29 mouse cellular contexts compared by ENCODE assay signal in genomic region chr16:92998689-92999088, GRCm38 (mm10).
A peak's percentile ranks its signal among the peaks of the same experiment; 100 is the strongest.
DNase-seq lines count a peak whose midpoint lies in the region; ATAC-seq and TF ChIP-seq lines count a peak whose summit lies in the region.
"Had no signal": no experiment of that assay in that cellular context is flagged by ENCODE, and none has a peak within 500 bp of the region (broad histone marks: within the 10 kb centered on the region; RNA-seq: fewer than 3 reads in every experiment).

No protein-coding gene starts in this region.

- no peaks in the 10 kb centered on the region for H3K27me3 ChIP-seq in embryonic facial prominence, embryonic 14.5 days (replicated peaks; ENCODE audit: control insufficient read depth, insufficient read depth, low read length)
- H3K27me3 ChIP-seq in embryonic facial prominence, embryonic 10.5 days (replicated peaks; ENCODE audit: low read depth, poor library complexity, severe bottlenecking), result peaks cover 23% of the 10 kb centered on the region
- no peaks in the 10 kb centered on the region for H3K27me3 ChIP-seq in myocyte (ENCODE audit: control insufficient read depth, insufficient read depth, insufficient read length)
- H3K27me3 ChIP-seq in liver, embryonic 12.5 days (replicated peaks), result peaks cover 16% of the 10 kb centered on the region
- H3K27me3 ChIP-seq: hindbrain, embryonic 13.5 days; intestine, embryonic 15.5 days had no signal

- H3K4me1 ChIP-seq in embryonic facial prominence, embryonic 14.5 days (ENCODE audit: control insufficient read depth, insufficient read depth, low read length), result no peaks in the 10 kb centered on the region
- H3K4me1 ChIP-seq in embryonic facial prominence, embryonic 10.5 days, result no peaks in the 10 kb centered on the region
- H3K4me1 ChIP-seq in liver, embryonic 12.5 days, result no peaks in the 10 kb centered on the region
- H3K4me1 ChIP-seq: embryonic facial prominence, embryonic 12.5 days; heart, embryonic 12.5 days; heart, embryonic 15.5 days; hindbrain, embryonic 10.5 days; hindbrain, embryonic 13.5 days; intestine, embryonic 15.5 days had no signal

- H3K36me3 ChIP-seq in embryonic facial prominence, embryonic 14.5 days (ENCODE audit: control insufficient read depth, insufficient read depth, low read length), result no peaks in the 10 kb centered on the region
- no peaks in the 10 kb centered on the region for H3K36me3 ChIP-seq in embryonic facial prominence, embryonic 10.5 days (replicated peaks)
- no peaks in the 10 kb centered on the region for H3K36me3 ChIP-seq in myocyte (ENCODE audit: control insufficient read depth, insufficient read depth)
- H3K36me3 ChIP-seq in liver, embryonic 12.5 days, result no peaks in the 10 kb centered on the region
- H3K36me3 ChIP-seq: embryonic facial prominence, embryonic 12.5 days; heart, embryonic 12.5 days; heart, embryonic 15.5 days; hindbrain, embryonic 10.5 days; hindbrain, embryonic 13.5 days; intestine, embryonic 15.5 days had no signal

- no peak overlapping the region for H3ac ChIP-seq in myocyte (ENCODE audit: control insufficient read depth, insufficient read length)

- H3K79me2 ChIP-seq in myocyte (ENCODE audit: control insufficient read depth, insufficient read depth), result no peaks in the 10 kb centered on the region

- H3K9ac ChIP-seq in embryonic facial prominence, embryonic 14.5 days (ENCODE audit: low read depth, low read length), result no peak overlapping the region
- no peak overlapping the region for H3K9ac ChIP-seq in liver, embryonic 12.5 days
- H3K9ac ChIP-seq: embryonic facial prominence, embryonic 12.5 days; forebrain, postnatal 0 days; heart, embryonic 12.5 days; heart, embryonic 15.5 days; hindbrain, embryonic 13.5 days; intestine, embryonic 15.5 days had no signal

- H3K4me2 ChIP-seq in embryonic facial prominence, embryonic 14.5 days (ENCODE audit: low read depth, low read length), result no peak overlapping the region
- H3K4me2 ChIP-seq in myocyte (ENCODE audit: low read depth), result no peak overlapping the region
- no peak overlapping the region for H3K4me2 ChIP-seq in liver, embryonic 12.5 days
- H3K4me2 ChIP-seq: embryonic facial prominence, embryonic 12.5 days; heart, embryonic 12.5 days; heart, embryonic 15.5 days; hindbrain, embryonic 13.5 days; intestine, embryonic 15.5 days had no signal

- no peak overlapping the region for H3K4me3 ChIP-seq in embryonic facial prominence, embryonic 14.5 days (ENCODE audit: low read depth, low read length)
- no peak overlapping the region for H3K4me3 ChIP-seq in embryonic facial prominence, embryonic 10.5 days
- no peak overlapping the region for H3K4me3 ChIP-seq in myocyte
- H3K4me3 ChIP-seq in liver, embryonic 12.5 days, result no peak overlapping the region
- H3K4me3 ChIP-seq: embryonic facial prominence, embryonic 12.5 days; erythroblast, embryonic 14.5 days; heart, embryonic 12.5 days; heart, embryonic 15.5 days; hindbrain, embryonic 10.5 days; hindbrain, embryonic 13.5 days; intestine, embryonic 15.5 days had no signal

- peak; percentile 51 for DNase-seq in embryonic facial prominence, embryonic 14.5 days (ENCODE audit: low spot score)
- no peak for DNase-seq in embryonic facial prominence, embryonic 10.5 days (ENCODE audit: low spot score)
- DNase-seq in 3T3-L1 (ENCODE audit: low read depth, low spot score) (peak; percentile 61), R1 (ENCODE audit: low read depth, low spot score) (peak; percentile 16), adipocyte (ENCODE audit: low spot score) (no peak)
- DNase-seq: adrenal gland, adult 2 months; adrenal gland, postnatal 14 days; B cell, adult 2 months; cerebellum, adult 18-20 months; cerebellum, adult 9-10 months; cerebellum, postnatal 14 days; forebrain, postnatal 0 days; gastrocnemius, postnatal 25 days; heart, adult 18-20 months; heart, postnatal 10 days; heart, postnatal 36 days had no signal

- H3K27ac ChIP-seq in embryonic facial prominence, embryonic 14.5 days (replicated peaks; ENCODE audit: low read depth, low read length), result no peak overlapping the region
- no peak overlapping the region for H3K27ac ChIP-seq in embryonic facial prominence, embryonic 10.5 days (replicated peaks)
- H3K27ac ChIP-seq in liver, embryonic 12.5 days, result no peak overlapping the region
- H3K27ac ChIP-seq: embryonic facial prominence, embryonic 12.5 days; heart, embryonic 15.5 days; hindbrain, embryonic 10.5 days; hindbrain, embryonic 13.5 days; intestine, embryonic 15.5 days had no signal

- no peak for TF ChIP-seq POLR2A in myocyte (IDR thresholded peaks at IDR 0.05; ENCODE audit: insufficient read length, low read depth)

- 84% methylated on average over 3 of the region's 3 CpGs for WGBS in embryonic facial prominence, embryonic 14.5 days
- WGBS in embryonic facial prominence, embryonic 10.5 days, result 88% methylated on average over 3 of the region's 3 CpGs
- 80% methylated on average over 3 of the region's 3 CpGs for WGBS in liver, embryonic 12.5 days (ENCODE audit: insufficient replicate concordance)

- no peaks in the 10 kb centered on the region; the same call in 1 of the 2 replicates for H3K9me3 ChIP-seq in embryonic facial prominence, embryonic 14.5 days (ENCODE audit: control insufficient read depth, low read length)
- 0 out of 2 replicates have a peak, but pooled peaks cover 2% of the 10 kb centered on the region for H3K9me3 ChIP-seq in embryonic facial prominence, embryonic 10.5 days
- H3K9me3 ChIP-seq in liver, embryonic 12.5 days (replicated peaks), result no peaks in the 10 kb centered on the region
- H3K9me3 ChIP-seq: embryonic facial prominence, embryonic 12.5 days; heart, embryonic 15.5 days; hindbrain, embryonic 10.5 days; hindbrain, embryonic 13.5 days; intestine, embryonic 15.5 days had no signal

- no peak for ATAC-seq in embryonic facial prominence, embryonic 14.5 days (ENCODE audit: low read depth)
- no peak for ATAC-seq in liver, embryonic 12.5 days
- ATAC-seq in erythroid progenitor cell, adult 5-6 weeks (replicated peaks; ENCODE audit: low FRiP score, poor library complexity, severe bottlenecking), result no peak
- ATAC-seq: CD4-positive, CD25-positive, alpha-beta regulatory T cell, adult 4 months; forebrain, embryonic 14.5 days; forebrain, postnatal 0 days; hindbrain, embryonic 16.5 days; intestine, embryonic 15.5 days had no signal

TF ChIP-seq in myocyte, 11 proteins besides CTCF, POLR2A, EP300 and RAD21:
- TF ChIP-seq POLR2AphosphoS2 (IDR thresholded peaks at IDR 0.05; ENCODE audit: insufficient read length, low read depth) (no peak), E2F4 (IDR thresholded peaks at IDR 0.05; ENCODE audit: insufficient read depth) (no peak), TCF3 (IDR thresholded peaks at IDR 0.05; ENCODE audit: insufficient read length, low read depth) (no peak), USF1 (IDR thresholded peaks at IDR 0.05; ENCODE audit: low read depth) (peak; percentile 20)

Comparison
In these comparisons a context has a peak if more than half of its experiments do, and no peak if none do; other contexts are left out.
1. DNase-seq: peak in embryonic facial prominence, embryonic 14.5 days (single experiment), 3T3-L1 (single experiment) and R1 (single experiment); none in embryonic facial prominence, embryonic 10.5 days (single experiment) and adipocyte (single experiment).